Mouse (Mus musculus) c-Kit-positive CD71-positive TER-119-positive erythroid progenitor cells, embryonic 14.5 days (primary cell): ENCODE data around the gene Zbtb40.

Source experiments
- DNase-seq: peaks from one replicate; pipeline ENCODE4 v3.0.0-alpha.2; 2013; ENCODE audit warnings: low spot score

The Zbtb40 gene

GRCm38 (mm10) chr4:137048550-137049032 lies at the start of gene Zbtb40:
Zbtb40 (minus strand) TSS chr4:137048801.
- peak; percentile 79 for DNase-seq

GRCm38 (mm10) chr4:137097984-137098327 lies 49.4 kb upstream of the Zbtb40 start:
- DNase-seq = no peak

DNA sequence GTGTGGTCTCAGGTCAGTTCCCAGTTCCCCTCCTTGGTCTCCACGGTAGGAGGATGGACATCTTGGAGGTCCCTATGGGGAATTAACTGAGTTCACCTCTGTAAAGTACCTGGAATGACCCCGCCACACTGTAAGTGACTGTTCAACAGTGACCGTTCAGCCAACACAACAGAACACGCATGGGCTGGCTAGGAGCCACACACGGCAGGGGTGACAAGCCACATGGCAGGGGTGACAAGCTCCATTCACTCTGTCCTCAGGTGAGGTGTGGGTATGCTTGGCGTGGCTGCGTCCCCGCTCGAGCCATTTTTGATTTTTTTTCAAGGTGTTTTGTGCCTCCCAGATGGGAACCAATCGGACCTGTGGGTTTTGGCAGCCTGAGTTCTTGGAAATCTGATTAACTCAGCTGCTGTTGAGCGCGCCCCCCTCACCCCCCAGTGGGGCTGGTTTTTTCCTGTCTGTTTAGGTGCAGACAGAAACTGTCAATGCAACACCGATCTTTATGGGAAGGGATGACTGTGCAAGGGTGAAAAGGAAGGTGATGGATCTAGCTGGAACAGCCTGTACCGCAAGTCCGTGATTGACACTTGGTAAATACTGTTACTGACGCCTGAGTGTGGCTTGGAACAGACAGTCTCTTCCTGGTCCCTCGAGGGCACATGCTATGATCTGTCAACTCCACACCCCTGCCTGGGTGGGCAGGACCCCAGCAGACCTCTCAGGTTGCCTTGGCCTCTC lies 48.8 kb upstream of the Zbtb40 start:
- no peak for DNase-seq

DNA sequence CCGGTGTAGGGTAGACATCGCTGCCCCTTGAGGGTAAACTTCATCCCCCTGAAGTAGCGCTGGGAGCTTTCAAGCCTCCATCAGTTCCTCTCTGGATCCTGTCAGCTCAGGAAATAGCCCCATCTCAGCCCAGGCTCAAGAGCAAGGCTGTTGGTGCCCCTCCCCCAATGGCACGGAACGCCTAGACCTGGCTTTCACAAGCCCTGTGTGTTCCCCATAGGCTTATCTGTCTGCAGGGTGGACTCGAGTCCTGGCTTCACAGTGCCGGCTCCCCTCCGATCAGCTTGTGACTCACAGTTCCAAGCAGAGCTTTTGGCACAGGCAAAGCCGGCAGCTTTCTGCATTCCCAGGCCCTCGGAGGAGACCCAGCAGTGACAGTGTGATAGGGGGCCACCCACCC lies 47.8 kb upstream of the Zbtb40 start:
- no peak for DNase-seq

- no peak for DNase-seq
These were observed 36.6 kb upstream of the Zbtb40 start for GRCm38 (mm10) chr4:137085083-137085810.

- DNase-seq = no peak
These were observed 34.3 kb upstream of the Zbtb40 start for GRCm38 (mm10) chr4:137082866-137083265.

GRCm38 (mm10) chr4:137081401-137081800 lies 32.8 kb upstream of the Zbtb40 start:
- no peak for DNase-seq

- no peak for DNase-seq
These were observed 28.6 kb upstream of the Zbtb40 start for GRCm38 (mm10) chr4:137077216-137077615.

DNA sequence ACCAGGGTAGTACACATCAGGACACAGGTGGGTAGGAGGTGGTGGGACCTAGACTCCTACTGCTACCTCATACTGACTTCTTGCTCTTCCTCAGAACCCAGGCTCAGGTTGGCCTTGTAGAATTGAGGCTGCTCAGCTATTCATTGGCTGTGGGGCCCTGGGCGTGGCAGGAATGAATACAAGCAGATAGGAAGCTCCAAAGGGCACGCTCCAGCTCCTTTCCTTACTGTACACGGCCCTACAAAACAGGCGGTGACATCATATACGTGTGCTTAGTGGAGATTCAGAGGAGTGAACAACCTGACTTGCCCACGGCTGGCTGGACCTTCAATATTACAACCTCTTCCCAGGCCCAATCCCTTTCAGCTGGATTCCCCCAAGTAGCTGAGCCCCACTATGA lies 22.6 kb upstream of the Zbtb40 start:
- no peak for DNase-seq

- DNase-seq = no peak
These were observed 19.9 kb upstream of the Zbtb40 start for GRCm38 (mm10) chr4:137068491-137068890.

DNA sequence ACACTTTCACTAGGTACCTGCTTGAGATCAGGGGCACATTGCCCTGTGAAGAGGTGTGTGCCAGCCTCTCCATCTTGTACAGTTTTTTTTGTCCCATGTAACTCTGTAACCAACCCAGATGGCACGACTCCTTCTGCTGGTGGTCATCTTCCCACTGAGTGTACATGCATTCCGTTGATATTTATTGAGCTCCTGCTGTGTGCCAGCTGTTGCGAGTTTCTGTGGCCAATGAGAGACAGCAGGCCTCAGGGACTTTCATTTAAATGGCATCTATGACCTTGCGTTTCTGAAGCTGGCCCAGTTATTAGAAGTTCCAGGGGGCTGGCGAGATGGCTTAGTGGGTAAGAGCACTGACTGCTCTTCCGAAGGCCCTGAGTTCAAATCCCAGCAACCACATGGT lies 17.2 kb upstream of the Zbtb40 start:
- DNase-seq = no peak

- no peak for DNase-seq
These were observed 6.3 kb upstream of the Zbtb40 start for GRCm38 (mm10) chr4:137054932-137055331.

- no peak for DNase-seq
These were observed 5.2 kb upstream of the Zbtb40 start for GRCm38 (mm10) chr4:137053810-137054209.

GRCm38 (mm10) chr4:137047840-137048549 lies 606 bp downstream of the Zbtb40 start:
- DNase-seq = peak; percentile 26

DNA sequence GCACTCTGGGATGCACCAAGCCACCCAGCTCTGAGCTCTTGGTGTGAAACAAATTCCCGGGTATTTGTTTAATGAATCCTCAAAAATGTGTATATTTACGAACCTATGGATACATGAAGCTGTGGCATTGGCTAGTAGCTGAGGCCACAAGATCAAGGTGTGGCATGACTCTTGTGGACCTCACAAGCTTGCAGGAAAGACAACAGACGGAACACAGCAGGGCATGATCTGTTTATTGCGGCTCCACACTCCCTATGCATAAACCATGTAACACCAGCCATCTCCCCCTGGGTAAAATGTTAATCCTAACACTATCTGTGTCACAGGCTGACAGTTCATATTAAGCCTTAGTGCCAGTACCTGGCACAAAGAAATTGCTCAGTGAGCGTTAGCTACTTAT lies 2.5 kb downstream of the Zbtb40 start:
- DNase-seq = no peak

DNA sequence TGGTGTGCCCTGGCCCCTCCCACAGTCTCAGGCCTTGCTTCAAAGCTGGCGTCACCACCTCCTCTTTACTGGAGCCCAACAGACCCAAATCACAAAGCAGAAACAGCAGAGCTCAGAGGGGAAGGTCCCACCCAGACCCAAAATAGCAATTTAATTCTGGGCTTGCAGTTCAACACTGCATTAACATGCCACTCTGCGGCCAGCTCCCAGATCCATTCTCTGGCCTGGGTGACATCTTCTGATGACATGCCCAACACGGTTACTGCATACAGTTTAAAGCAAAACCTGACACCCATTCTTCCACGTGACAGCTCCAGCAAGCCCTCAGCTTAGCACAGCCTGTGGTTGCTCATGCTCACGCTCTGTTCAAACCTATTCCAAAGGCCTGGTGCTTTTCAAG lies 4.1 kb downstream of the Zbtb40 start:
- no peak for DNase-seq

GRCm38 (mm10) chr4:137043799-137044198 lies 4.8 kb downstream of the Zbtb40 start:
- DNase-seq = no peak

- no peak for DNase-seq
These were observed 6.6 kb downstream of the Zbtb40 start for GRCm38 (mm10) chr4:137042039-137042438.

- DNase-seq = no peak
These were observed 7.4 kb downstream of the Zbtb40 start for GRCm38 (mm10) chr4:137041161-137041621.

DNA sequence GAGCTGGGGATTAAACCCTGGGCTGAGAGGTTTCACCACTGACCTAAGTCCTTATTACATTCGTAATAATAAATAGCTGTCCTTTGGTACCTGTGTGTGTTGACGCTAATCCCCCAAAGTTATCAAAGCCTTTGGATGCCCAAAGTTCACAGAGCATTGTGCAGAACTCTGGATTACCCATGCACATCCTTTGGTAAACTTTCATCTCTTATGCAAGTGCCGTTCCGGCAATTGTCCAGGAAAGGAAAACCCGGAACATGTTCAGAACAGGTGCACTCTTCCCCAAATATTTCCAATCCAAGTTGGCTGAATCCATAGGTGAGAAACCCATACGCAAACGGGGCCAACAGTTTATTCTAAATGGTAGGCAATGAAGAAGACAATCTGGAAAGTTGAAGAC lies 9.2 kb downstream of the Zbtb40 start:
- no peak for DNase-seq

DNA sequence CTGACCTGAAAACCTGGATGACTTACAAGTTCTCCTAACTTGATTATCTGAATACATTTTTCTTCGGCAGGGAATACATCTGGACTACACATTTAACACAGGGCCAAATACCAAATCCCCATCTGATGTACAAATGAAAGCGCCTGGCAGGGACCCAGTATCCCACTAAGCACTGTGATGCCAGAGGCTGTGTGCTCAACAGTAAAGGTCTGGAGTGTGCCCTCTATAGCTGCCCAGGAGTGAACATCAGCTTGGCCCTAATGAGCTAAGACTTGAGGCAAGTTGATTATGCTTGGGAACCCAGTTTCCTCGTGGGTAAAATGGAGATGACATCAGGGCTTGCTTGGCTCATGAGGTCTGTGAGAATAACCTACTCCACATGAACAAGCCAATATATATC lies 10.1 kb downstream of the Zbtb40 start:
- no peak for DNase-seq

DNA sequence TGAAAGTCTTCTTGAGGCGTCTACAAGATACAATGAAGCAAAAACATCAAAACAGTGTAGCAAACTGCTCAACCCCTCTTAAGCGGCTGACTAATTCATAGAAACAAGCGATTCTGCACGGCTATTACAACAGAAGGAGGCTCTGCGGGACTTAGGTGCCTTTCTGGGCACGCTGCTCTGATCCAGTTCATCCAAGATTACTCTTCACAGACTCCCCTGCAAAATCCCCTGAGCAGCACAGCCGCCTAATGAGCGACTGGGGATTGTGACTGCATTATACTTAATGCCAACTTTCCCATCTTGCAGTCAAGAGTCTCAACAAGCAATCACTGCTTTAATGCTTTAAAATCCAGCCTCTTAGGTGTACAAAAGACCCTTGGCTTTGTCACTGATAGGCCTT lies 10.5 kb downstream of the Zbtb40 start:
- no peak for DNase-seq
